Mouse (Mus musculus) olfactory bulb, adult 2 months (tissue): Measurements from ENCODE around the gene Mrpl17.

ENCODE experiments used
- CTCF ChIP-seq: fragments of 200-500 bp; IDR thresholded peaks from 2 replicates; pipeline ENCODE4 v1.5.1; 2012; ENCODE audit warnings: low read depth, mild to moderate bottlenecking, low read length, moderate library complexity; ENCODE audit not compliant: insufficient read depth
- POLR2A ChIP-seq: fragments of 200-500 bp; IDR thresholded peaks from 2 replicates; pipeline ENCODE4 v1.6.1; 2012; ENCODE audit warnings: mild to moderate bottlenecking, low read depth, low read length, moderate library complexity; ENCODE audit not compliant: insufficient read depth

- no peak for TF ChIP-seq POLR2A
- no peak for TF ChIP-seq CTCF
Observed at GRCm38 (mm10) chr7:105808385-105808784, 2.5 kb downstream of the Mrpl17 start.
